Mouse (Mus musculus) MEL (cell line): ENCODE measurements at regions not wholly inside any gene's neighbourhood (a gene's known extent, or its start where the extent isn't known, plus 50 kb on each side); places are given as distances from the start of the nearest gene placed in this dataset.

Experiments
- CTCF ChIP-seq, 3 experiments: IDR thresholded peaks in 2 of 3; conservative IDR thresholded peaks in 1 of 3; 2 replicates each; pipeline ENCODE4 v1.5.1; 2011 to 2012; ENCODE audit warnings: low read length in 3 of 3, low read depth in 2 of 3, mild to moderate bottlenecking in 2 of 3, improper control_type of control experiment in 1 of 3, inconsistent platforms in 1 of 3, mixed read lengths in 1 of 3, moderate library complexity in 1 of 3; ENCODE audit not compliant: control insufficient read depth in 1 of 3, insufficient read depth in 1 of 3, poor library complexity in 1 of 3, severe bottlenecking in 1 of 3
- EP300 ChIP-seq, 2 experiments: IDR thresholded peaks; 2 replicates each; pipeline ENCODE4 v1.6.1; 2011; ENCODE audit warnings: improper control_type of control experiment in 2 of 2, low read length in 2 of 2, low read depth in 1 of 2, mild to moderate bottlenecking in 1 of 2
- GATA1 ChIP-seq: IDR thresholded peaks from 2 replicates; pipeline ENCODE4 v1.6.1; 2011; ENCODE audit warnings: low read depth, low read length, improper control_type of control experiment
- MYB ChIP-seq: IDR thresholded peaks from 2 replicates; pipeline ENCODE4 v1.6.1; 2011; ENCODE audit warnings: mild to moderate bottlenecking, low read depth, low read length, improper control_type of control experiment
- POLR2AphosphoS2 ChIP-seq: IDR thresholded peaks from 2 replicates; pipeline ENCODE4 v1.6.1; 2011; ENCODE audit warnings: low read length, improper control_type of control experiment
- ZMIZ1 ChIP-seq: IDR thresholded peaks from 2 replicates; pipeline ENCODE4 v1.6.1; 2012; ENCODE audit warnings: low read depth, mild to moderate bottlenecking, inconsistent platforms, low read length, improper control_type of control experiment, moderate library complexity

GRCm38 (mm10) chr13:69263722-69264121 is 264.4 kb upstream of the Adcy2 start:
- no peak for TF ChIP-seq CTCF (IDR thresholded peaks at IDR 0.05 in 2 of 3, conservative IDR thresholded peaks at IDR 0.05 in 1 of 3; ENCODE audit: control insufficient read depth in 1 of 3, insufficient read depth in 1 of 3, low read depth in 2 of 3, low read length in 3 of 3, poor library complexity in 1 of 3, severe bottlenecking in 1 of 3)
- no peak for TF ChIP-seq EP300 (IDR thresholded peaks at IDR 0.05; ENCODE audit: low read depth in 1 of 2, low read length in 2 of 2)
- TF ChIP-seq ZMIZ1 = no peak
- TF ChIP-seq GATA1 = no peak
- no peak for TF ChIP-seq MYB
- TF ChIP-seq POLR2AphosphoS2 = no peak
